Mouse (Mus musculus) liver, postnatal 0 days (tissue): ENCODE results near the gene Nrp2. TPM values are rescaled to one million over a fixed set of nuclear protein-coding genes. Genes with fewer than 3 reads are reported as not detected.

ENCODE experiments used
- ATAC-seq: fragments of 200-750 bp; cut with Nextera tagmentation; 2 replicates; pipeline ENCODE4 v1.8.0; 2017; ENCODE audit warnings: mild to moderate bottlenecking, moderate library complexity
- DNase-seq: peaks from one replicate; pipeline ENCODE4 v3.0.0-alpha.2; 2016
- H3K27ac ChIP-seq: fragments of 300-500 bp; sonication (generic); 2 replicates; pipeline ENCODE4 v1.5.1; 2014; ENCODE audit warnings: antibody characterized with exemption, moderate library complexity, mild to moderate bottlenecking, low read depth
- H3K27me3 ChIP-seq: fragments of 300-500 bp; sonication (generic); 2 replicates; pipeline ENCODE4 v1.6.1; 2014; ENCODE audit warnings: low read length, control low read depth, mixed read lengths; ENCODE audit not compliant: insufficient read depth
- H3K36me3 ChIP-seq: fragments of 300-500 bp; sonication (generic); replicated peaks from 2 replicates; pipeline ENCODE4 v1.6.1; 2014; ENCODE audit warnings: mild to moderate bottlenecking, control low read depth, low read length, moderate library complexity, mixed read lengths; ENCODE audit not compliant: insufficient read depth
- H3K4me1 ChIP-seq: fragments of 300-500 bp; sonication (generic); 2 replicates; pipeline ENCODE4 v1.6.1; 2014; ENCODE audit warnings: antibody characterized with exemption, mild to moderate bottlenecking, control low read depth; ENCODE audit not compliant: insufficient read depth
- H3K4me2 ChIP-seq: fragments of 300-500 bp; sonication (generic); 2 replicates; pipeline ENCODE4 v1.6.1; 2014; ENCODE audit warnings: low read depth, mild to moderate bottlenecking, low read length, moderate library complexity, mixed read lengths
- H3K4me3 ChIP-seq: fragments of 300-500 bp; sonication (generic); 2 replicates; pipeline ENCODE4 v1.5.1; 2014; ENCODE audit warnings: low read depth, low read length
- H3K9ac ChIP-seq: fragments of 300-500 bp; sonication (generic); replicated peaks from 2 replicates; pipeline ENCODE4 v1.6.1; 2014; ENCODE audit warnings: mild to moderate bottlenecking, moderate library complexity
- H3K9me3 ChIP-seq: fragments of 300-500 bp; sonication (generic); 2 replicates; pipeline ENCODE4 v1.6.1; 2016; ENCODE audit warnings: mild to moderate bottlenecking, control low read depth, low read length, mixed read lengths
- CTCF ChIP-seq: sonication (generic); IDR thresholded peaks from 2 replicates; pipeline ENCODE4 v1.5.1; 2016; ENCODE audit warnings: antibody characterized with exemption, low read depth
- EP300 ChIP-seq: IDR thresholded peaks from 2 replicates; pipeline ENCODE4 v1.6.1; 2016; ENCODE audit warnings: antibody characterized with exemption, low read depth, mild to moderate bottlenecking
- WGBS: fragments of 180-500 bp; shearing (Covaris S2); extraction: QIAGEN DNeasy Blood & Tissue Kit; methylation state at CpG from one replicate; pipeline ENCODE4 v1.1.7; 2014; ENCODE audit not compliant: insufficient replicate concordance; 5-methylcytosine and 5-hydroxymethylcytosine counted together
- polyA plus RNA-seq: library from polyadenylated mRNA; unstranded; fragments of >200 nt; fragmentation: Nextera tagmentation; extraction: Ambion mirVana; gene quantifications from 2 replicates; pipeline ENCODE4 v1.2.1, GENCODE M21; 2015

Nrp2 gene
- polyA plus RNA-seq, 1 experiment from 2014 or later, result 0.96 TPM

GRCm38 (mm10) chr1:62813938-62814337, 110.9 kb downstream of the Nrp2 start:
- no peak overlapping the region for H3K27ac ChIP-seq
- DNase-seq, result no peak
- no peaks in the 10 kb centered on the region for H3K4me1 ChIP-seq
- no peak overlapping the region for H3K9ac ChIP-seq
- no peaks in the 10 kb centered on the region for H3K36me3 ChIP-seq
- TF ChIP-seq EP300, result no peak
- TF ChIP-seq CTCF, result no peak
- H3K4me2 ChIP-seq, result no peak overlapping the region
- H3K4me3 ChIP-seq, result no peak overlapping the region
- no peaks in the 10 kb centered on the region for H3K9me3 ChIP-seq
- WGBS, result 69% methylated on average over 1 of the region's 1 CpGs
- no peak for ATAC-seq
- no peaks in the 10 kb centered on the region for H3K27me3 ChIP-seq

- no peak overlapping the region for H3K9ac ChIP-seq
- WGBS, result 82% methylated on average over 6 of the region's 7 CpGs
- ATAC-seq (no peak), DNase-seq (no peak)
- no peaks in the 10 kb centered on the region for H3K9me3 ChIP-seq
- no peak overlapping the region for H3K27ac ChIP-seq
- TF ChIP-seq CTCF (no peak), EP300 (no peak)
- H3K4me3 ChIP-seq, result no peak overlapping the region
- H3K36me3 ChIP-seq, result no peaks in the 10 kb centered on the region
- H3K4me2 ChIP-seq, result no peak overlapping the region
- no peaks in the 10 kb centered on the region for H3K27me3 ChIP-seq
- H3K4me1 ChIP-seq, result no peaks in the 10 kb centered on the region
Measured at GRCm38 (mm10) chr1:62817566-62817965, 114.5 kb downstream of the Nrp2 start.

GRCm38 (mm10) chr1:62820170-62820569, 117.1 kb downstream of the Nrp2 start:
- ATAC-seq, result no peak
- Histone ChIP-seq H3K27ac (no peak overlapping the region), H3K27me3 (no peaks in the 10 kb centered on the region), H3K36me3 (no peaks in the 10 kb centered on the region), H3K9me3 (no peaks in the 10 kb centered on the region), H3K4me3 (no peak overlapping the region), H3K4me2 (no peak overlapping the region), H3K4me1 (no peaks in the 10 kb centered on the region), H3K9ac (no peak overlapping the region)
- DNase-seq, result no peak
- WGBS, result 72% methylated on average over 3 of the region's 3 CpGs
- no peak for TF ChIP-seq EP300
- peak; percentile 56 for TF ChIP-seq CTCF

- ATAC-seq (no peak), DNase-seq (no peak)
- H3K9ac ChIP-seq, result no peak overlapping the region
- H3K27ac ChIP-seq, result no peak overlapping the region
- no peaks in the 10 kb centered on the region for H3K36me3 ChIP-seq
- H3K9me3 ChIP-seq, result no peaks in the 10 kb centered on the region
- H3K27me3 ChIP-seq, result no peaks in the 10 kb centered on the region
- TF ChIP-seq CTCF, result no peak
- H3K4me3 ChIP-seq, result no peak overlapping the region
- 49% methylated on average over 10 of the region's 10 CpGs for WGBS
- no peak overlapping the region for H3K4me2 ChIP-seq
- H3K4me1 ChIP-seq, result no peaks in the 10 kb centered on the region
Measured at GRCm38 (mm10) chr1:62821509-62822398, 118.7 kb downstream of the Nrp2 start.

GRCm38 (mm10) chr1:62823549-62824195, 120.6 kb downstream of the Nrp2 start:
- DNase-seq, result peak; percentile 25
- H3K27ac ChIP-seq, result no peak overlapping the region

More at GRCm38 (mm10) chr1:62823549-62824195, 120.6 kb downstream of the Nrp2 start:
- Histone ChIP-seq H3K4me3 (no peak overlapping the region), H3K9ac (no peak overlapping the region), H3K9me3 (no peaks in the 10 kb centered on the region), H3K36me3 (no peaks in the 10 kb centered on the region), H3K27me3 (no peaks in the 10 kb centered on the region), H3K4me2 (no peak overlapping the region), H3K4me1 (0 out of 2 replicates have a peak, but pooled peaks cover 3% of the 10 kb centered on the region)
- ATAC-seq, result peak; percentile 51; the same call in 1 of the 2 replicates
- TF ChIP-seq EP300, result no peak
- no peak for TF ChIP-seq CTCF
- WGBS, result 53% methylated on average over 6 of the region's 6 CpGs
